Mouse (Mus musculus): ENCODE measurements around the gene Mif4gd.

DNA sequence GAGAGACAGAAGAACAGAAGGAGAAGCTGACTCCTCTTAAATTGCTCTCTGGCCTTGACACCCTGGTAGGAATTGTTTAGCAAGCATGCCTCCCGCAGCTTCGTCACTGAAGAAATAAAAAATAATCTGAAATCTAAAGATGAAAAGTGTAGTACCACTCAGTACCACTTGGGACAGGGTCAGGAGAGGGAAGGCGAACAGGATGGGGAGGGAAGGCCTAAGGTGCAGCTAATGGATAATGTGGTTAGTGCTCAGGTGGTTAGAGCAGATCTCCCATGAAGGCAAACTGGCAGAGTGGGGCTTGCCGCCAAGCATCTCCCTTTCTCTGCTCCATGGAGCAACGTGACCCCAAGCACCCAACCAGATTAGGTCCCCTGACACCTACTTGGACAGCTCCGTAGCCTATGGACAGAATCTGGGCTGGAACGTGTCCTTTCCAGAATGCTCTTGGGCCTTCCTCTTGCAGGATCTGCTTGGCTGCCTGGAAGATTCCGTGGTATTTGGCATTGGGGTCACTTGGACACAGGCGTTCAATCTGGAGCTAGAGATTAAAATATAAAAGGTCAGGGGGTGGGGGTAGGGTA, 10.8 kb upstream of the Mif4gd start:
- TF ChIP-seq CTCF (IDR thresholded peaks at IDR 0.05; ENCODE audit: low read depth, low read length) (no peak), POLR2A (IDR thresholded peaks at IDR 0.05; ENCODE audit: borderline replicate concordance, low read depth, low read length) (no peak)

Data from bone marrow macrophage, adult 2 months (primary cell).